Mouse (Mus musculus): ENCODE measurements around the gene Gclm. TPM values are rescaled to one million over a fixed set of nuclear protein-coding genes. Genes with fewer than 3 reads are reported as not detected.

Gclm gene
- polyA plus RNA-seq, 1 experiment from 2014 or later = 76.0 TPM

DNA sequence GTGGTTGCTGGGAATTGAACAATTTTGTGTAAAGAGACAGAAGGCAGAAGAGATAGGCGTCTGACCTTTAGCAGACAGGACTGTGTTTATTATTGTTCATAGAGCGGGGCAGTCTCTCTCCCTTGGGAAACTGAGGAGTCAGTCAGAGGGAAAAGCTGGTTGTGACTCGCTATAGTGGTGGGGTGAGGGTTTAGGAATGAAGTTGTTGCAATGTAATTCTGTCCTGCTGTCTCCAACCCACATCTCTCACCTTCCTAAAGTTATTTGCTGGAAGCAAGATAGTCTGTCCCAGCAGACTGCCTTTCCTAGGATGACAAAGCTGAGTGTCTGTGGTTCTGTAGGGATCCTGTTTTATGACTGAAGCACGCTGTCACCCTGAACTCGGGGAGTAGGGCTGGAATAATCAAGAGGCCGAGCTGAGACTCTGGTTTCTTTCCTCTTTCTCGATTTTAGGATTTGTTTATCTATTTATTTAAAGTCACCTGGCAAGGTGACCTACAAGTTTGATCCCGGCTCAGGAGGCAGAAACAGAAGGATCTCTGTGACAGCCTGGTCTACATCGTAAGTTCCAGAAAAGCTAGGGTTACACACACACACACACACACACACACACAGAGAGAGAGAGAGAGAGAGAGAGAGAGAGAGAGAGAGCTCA is 41.6 kb upstream of the Gclm start:
- Histone ChIP-seq H3K4me2 (ENCODE audit: low read depth, low read length) (no peak overlapping the region), H3K27ac (replicated peaks; ENCODE audit: low read depth, low read length) (no peak overlapping the region), H3K27me3 (replicated peaks; ENCODE audit: control insufficient read depth, insufficient read depth, low read length) (no peaks in the 10 kb centered on the region), H3K4me1 (ENCODE audit: control insufficient read depth, insufficient read depth, low read length) (peaks cover 8% of the 10 kb centered on the region; the same call in 1 of the 2 replicates), H3K4me3 (ENCODE audit: low read depth, low read length) (no peak overlapping the region), H3K36me3 (ENCODE audit: control insufficient read depth, insufficient read depth, low read length) (no peaks in the 10 kb centered on the region), H3K9ac (ENCODE audit: low read depth, low read length) (no peak overlapping the region), H3K9me3 (ENCODE audit: control insufficient read depth, low read length) (no peaks in the 10 kb centered on the region)
- WGBS = 72% methylated on average over 9 of the region's 9 CpGs
- DNase-seq (ENCODE audit: low spot score) (no peak), ATAC-seq (ENCODE audit: low read depth) (no peak)

DNA sequence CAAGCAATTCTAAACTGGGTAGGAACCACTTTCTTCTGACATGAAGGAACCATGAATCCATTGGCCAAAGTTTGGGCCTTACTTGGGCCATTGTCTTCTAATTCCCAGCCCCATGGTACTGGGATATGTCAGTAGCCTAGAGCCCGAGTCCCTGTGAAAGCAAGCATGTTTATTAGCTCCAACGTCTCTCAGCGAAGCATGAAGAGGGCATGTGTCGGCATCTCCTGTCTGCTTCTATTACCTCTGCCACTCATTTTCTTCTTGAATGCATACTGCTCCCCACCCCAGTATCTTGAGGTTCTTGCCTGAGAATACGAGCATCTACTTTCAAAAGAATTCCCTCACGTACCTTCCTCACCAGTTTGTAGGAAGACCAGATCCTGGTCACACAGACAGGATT is 39.6 kb upstream of the Gclm start:
- H3K9ac ChIP-seq (ENCODE audit: low read depth, low read length) = no peak overlapping the region
- no peaks in the 10 kb centered on the region for H3K9me3 ChIP-seq (ENCODE audit: control insufficient read depth, low read length)
- H3K36me3 ChIP-seq (ENCODE audit: control insufficient read depth, insufficient read depth, low read length) = no peaks in the 10 kb centered on the region
- ATAC-seq (ENCODE audit: low read depth) = no peak
- no peak overlapping the region for H3K27ac ChIP-seq (replicated peaks; ENCODE audit: low read depth, low read length)
- no peak overlapping the region for H3K4me3 ChIP-seq (ENCODE audit: low read depth, low read length)
- no peak for DNase-seq (ENCODE audit: low spot score)
- H3K4me2 ChIP-seq (ENCODE audit: low read depth, low read length) = no peak overlapping the region
- H3K4me1 ChIP-seq (ENCODE audit: control insufficient read depth, insufficient read depth, low read length) = no peaks in the 10 kb centered on the region
- no peaks in the 10 kb centered on the region for H3K27me3 ChIP-seq (replicated peaks; ENCODE audit: control insufficient read depth, insufficient read depth, low read length)
- WGBS = 81% methylated on average over 6 of the region's 6 CpGs

DNA sequence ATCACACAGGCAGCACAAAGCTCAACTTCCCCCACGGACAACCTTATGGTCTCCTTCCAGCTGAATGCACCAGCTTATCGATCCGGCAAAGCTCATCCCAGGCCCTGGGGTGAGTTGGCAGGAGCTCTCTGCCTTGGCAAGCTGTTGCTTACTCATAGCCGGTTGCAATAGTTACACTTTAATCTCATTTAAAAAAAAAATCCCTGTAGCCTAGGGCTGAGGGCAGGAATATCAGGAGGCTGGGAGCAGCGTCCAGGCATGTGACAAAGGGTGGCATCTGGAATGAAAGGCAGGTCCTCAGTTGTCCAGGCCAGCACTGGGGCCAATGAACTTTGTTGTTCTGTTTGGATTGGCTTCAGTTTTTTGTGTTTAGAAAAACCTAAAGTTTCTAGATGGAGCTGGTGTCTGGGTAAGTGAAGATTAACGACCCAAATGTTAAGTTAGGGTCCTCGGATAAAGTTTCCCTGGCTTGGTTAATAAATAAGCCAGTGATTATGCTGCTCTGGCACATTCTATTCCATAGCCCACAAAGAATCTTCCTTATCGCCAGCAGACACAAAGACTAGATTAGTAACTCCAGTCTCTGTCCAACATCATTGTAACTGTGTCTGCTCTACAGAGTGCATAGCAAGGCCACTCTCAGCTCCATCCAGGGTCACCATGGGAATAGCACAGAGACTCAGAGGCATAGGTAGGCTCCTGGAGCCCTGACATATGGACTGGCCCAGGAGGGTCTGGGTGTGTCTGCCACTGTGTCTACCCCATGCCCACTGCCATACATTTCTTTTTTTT is 38.9 kb upstream of the Gclm start:
- Histone ChIP-seq H3K27ac (replicated peaks; ENCODE audit: low read depth, low read length) (no peak overlapping the region), H3K9ac (ENCODE audit: low read depth, low read length) (no peak overlapping the region), H3K4me1 (ENCODE audit: control insufficient read depth, insufficient read depth, low read length) (no peaks in the 10 kb centered on the region), H3K9me3 (ENCODE audit: control insufficient read depth, low read length) (no peaks in the 10 kb centered on the region), H3K4me2 (ENCODE audit: low read depth, low read length) (no peak overlapping the region), H3K27me3 (replicated peaks; ENCODE audit: control insufficient read depth, insufficient read depth, low read length) (no peaks in the 10 kb centered on the region), H3K4me3 (ENCODE audit: low read depth, low read length) (no peak overlapping the region), H3K36me3 (ENCODE audit: control insufficient read depth, insufficient read depth, low read length) (no peaks in the 10 kb centered on the region)
- 76% methylated on average over 8 of the region's 8 CpGs for WGBS
- DNase-seq (ENCODE audit: low spot score) (no peak), ATAC-seq (ENCODE audit: low read depth) (no peak; the same call in 1 of the 2 replicates)

DNA sequence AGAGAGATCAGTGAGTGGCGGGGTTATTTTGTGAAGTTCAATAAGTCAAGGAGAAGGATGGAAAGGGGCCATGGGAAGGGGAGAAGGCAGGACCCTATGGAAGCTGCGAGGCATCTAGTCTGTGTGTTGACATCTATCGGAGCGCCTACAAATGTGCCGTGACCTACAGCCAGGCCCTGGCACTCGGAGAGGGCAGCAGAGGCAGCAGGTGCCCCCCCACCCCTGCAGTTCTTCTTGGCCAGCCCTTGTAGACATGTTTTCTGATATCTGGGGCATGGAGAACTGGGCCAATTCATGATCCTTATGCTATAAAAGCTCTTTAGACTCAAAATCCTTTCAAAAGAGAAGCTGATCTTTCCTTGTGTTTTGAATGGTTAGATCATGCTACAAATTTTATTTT is 37.6 kb upstream of the Gclm start:
- Histone ChIP-seq H3K9me3 (ENCODE audit: control insufficient read depth, low read length) (no peaks in the 10 kb centered on the region), H3K4me2 (ENCODE audit: low read depth, low read length) (no peak overlapping the region), H3K9ac (ENCODE audit: low read depth, low read length) (no peak overlapping the region), H3K27ac (replicated peaks; ENCODE audit: low read depth, low read length) (no peak overlapping the region), H3K4me3 (ENCODE audit: low read depth, low read length) (no peak overlapping the region), H3K36me3 (ENCODE audit: control insufficient read depth, insufficient read depth, low read length) (no peaks in the 10 kb centered on the region), H3K27me3 (replicated peaks; ENCODE audit: control insufficient read depth, insufficient read depth, low read length) (no peaks in the 10 kb centered on the region), H3K4me1 (ENCODE audit: control insufficient read depth, insufficient read depth, low read length) (no peaks in the 10 kb centered on the region)
- DNase-seq (ENCODE audit: low spot score) (no peak), ATAC-seq (ENCODE audit: low read depth) (no peak)
- WGBS = 83% methylated on average over 6 of the region's 6 CpGs

DNA sequence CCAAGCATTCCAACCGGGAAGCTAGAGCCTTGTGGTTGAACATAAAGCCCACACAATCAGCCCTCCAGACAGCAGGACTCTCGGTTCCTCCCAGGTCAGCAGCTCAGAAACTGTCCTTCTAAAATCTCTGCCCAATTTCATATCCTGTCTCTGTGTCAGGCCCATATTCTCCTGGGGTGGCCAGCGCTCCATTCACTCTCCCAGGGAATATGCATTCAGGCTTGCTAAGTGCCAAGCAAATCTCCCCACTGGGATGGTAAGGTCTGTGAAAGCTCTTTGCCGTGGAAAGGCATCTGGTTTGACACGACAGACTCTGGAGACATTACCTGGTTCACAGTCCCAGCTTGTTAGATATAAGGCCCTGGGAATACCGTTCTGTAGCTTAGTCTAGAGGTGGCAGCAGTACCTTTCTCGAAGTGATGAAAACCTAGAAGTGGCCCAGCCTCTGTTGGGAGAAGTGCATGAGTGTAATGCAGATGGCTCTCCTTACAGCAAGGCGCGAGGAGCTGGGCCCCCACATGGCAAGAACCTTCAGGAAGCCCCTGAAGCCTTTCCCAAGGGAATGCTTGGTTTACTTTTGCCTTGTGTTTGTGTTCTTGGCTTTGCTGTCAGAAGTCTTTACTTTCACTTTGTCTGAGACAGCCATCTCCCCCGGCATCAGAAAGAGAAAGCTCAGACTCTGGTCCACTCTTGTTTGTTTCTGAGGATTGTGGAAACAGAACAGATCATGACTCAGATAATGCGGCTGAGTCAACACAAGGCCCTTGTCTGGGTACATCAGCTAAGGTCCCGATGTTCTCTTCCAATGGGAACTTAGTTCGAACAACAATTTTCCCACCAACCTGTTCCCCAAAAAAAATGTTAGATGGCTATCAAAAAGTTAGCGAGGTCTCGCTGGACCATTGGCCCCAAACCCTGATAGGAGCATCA is 36.8 kb upstream of the Gclm start:
- DNase-seq (ENCODE audit: low spot score) (no peak), ATAC-seq (ENCODE audit: low read depth) (no peak)
- 78% methylated on average over 15 of the region's 15 CpGs for WGBS
- no peaks in the 10 kb centered on the region for H3K9me3 ChIP-seq (ENCODE audit: control insufficient read depth, low read length)
- no peaks in the 10 kb centered on the region for H3K27me3 ChIP-seq (replicated peaks; ENCODE audit: control insufficient read depth, insufficient read depth, low read length)
- H3K36me3 ChIP-seq (ENCODE audit: control insufficient read depth, insufficient read depth, low read length) = no peaks in the 10 kb centered on the region
- H3K27ac ChIP-seq (replicated peaks; ENCODE audit: low read depth, low read length) = no peak overlapping the region
- no peak overlapping the region; the same call in 1 of the 2 replicates for H3K4me2 ChIP-seq (ENCODE audit: low read depth, low read length)
- no peaks in the 10 kb centered on the region for H3K4me1 ChIP-seq (ENCODE audit: control insufficient read depth, insufficient read depth, low read length)
- no peak overlapping the region for H3K9ac ChIP-seq (ENCODE audit: low read depth, low read length)
- H3K4me3 ChIP-seq (ENCODE audit: low read depth, low read length) = no peak overlapping the region

DNA sequence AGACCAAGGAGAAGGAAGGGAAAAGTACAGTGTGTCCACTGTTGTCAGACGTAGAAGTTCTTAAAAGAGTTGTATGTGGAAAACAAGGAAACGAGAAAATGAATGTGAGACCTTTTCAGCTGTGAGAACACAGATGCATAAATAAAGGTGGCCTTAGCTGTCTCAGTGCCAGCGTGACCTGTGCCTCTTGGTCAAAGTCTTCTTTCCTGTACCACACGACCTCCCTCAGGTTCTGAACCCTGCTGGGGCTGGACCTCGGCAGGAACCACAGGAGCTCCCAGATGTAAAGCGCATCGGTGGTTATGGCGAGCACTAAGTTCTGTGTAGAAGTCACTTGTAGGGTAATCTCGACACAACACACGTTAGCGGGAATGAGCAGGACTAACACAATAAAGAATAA is 35.8 kb upstream of the Gclm start:
- WGBS = 88% methylated on average over 11 of the region's 11 CpGs
- no peak overlapping the region for H3K9ac ChIP-seq (ENCODE audit: low read depth, low read length)
- ATAC-seq (ENCODE audit: low read depth) (no peak), DNase-seq (ENCODE audit: low spot score) (no peak)
- no peaks in the 10 kb centered on the region for H3K36me3 ChIP-seq (ENCODE audit: control insufficient read depth, insufficient read depth, low read length)
- H3K9me3 ChIP-seq (ENCODE audit: control insufficient read depth, low read length) = no peaks in the 10 kb centered on the region
- no peak overlapping the region for H3K4me2 ChIP-seq (ENCODE audit: low read depth, low read length)
- no peak overlapping the region for H3K27ac ChIP-seq (replicated peaks; ENCODE audit: low read depth, low read length)
- H3K4me3 ChIP-seq (ENCODE audit: low read depth, low read length) = no peak overlapping the region
- H3K4me1 ChIP-seq (ENCODE audit: control insufficient read depth, insufficient read depth, low read length) = no peaks in the 10 kb centered on the region
- no peaks in the 10 kb centered on the region for H3K27me3 ChIP-seq (replicated peaks; ENCODE audit: control insufficient read depth, insufficient read depth, low read length)

DNA sequence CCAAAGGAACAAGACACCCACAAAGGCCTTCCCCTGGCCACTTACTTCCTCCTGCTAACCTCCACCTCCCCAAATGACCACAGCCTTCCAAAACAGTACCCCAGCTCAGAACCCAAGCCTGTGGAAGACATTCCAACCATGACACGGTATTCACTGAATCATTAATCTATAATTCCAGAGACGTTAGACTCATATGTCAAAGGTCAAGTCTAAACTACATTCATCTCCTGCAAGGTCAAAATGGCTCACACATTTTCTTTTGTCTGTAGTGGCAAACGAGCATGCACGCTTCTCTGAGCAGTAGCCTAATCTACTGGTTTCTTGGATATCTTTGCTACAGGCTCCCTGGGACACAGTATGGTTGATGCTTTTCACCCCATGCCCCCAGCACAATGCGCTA is 34.9 kb upstream of the Gclm start:
- ATAC-seq (ENCODE audit: low read depth) = no peak
- Histone ChIP-seq H3K27ac (replicated peaks; ENCODE audit: low read depth, low read length) (no peak overlapping the region), H3K9me3 (ENCODE audit: control insufficient read depth, low read length) (no peaks in the 10 kb centered on the region)

DNA sequence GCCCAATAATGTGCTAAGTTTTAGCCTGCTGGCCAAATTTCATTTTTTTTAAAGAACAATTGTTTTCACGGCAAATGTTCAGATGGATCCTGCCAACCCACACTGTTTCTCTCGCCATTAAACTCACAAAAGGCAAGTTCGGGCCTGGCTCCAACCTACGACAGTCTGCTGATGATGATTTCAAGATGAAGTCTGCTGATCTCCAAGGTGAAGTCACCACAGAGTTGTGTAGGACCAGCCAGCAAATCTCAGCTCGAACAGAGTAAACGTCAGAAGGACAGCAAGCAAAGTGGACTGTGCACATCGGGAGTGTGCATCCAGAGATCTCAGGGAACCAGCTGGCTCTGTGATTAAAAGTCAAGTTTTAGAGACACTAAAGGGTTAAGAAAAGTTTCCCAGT is 34.5 kb upstream of the Gclm start:
- H3K27ac ChIP-seq (replicated peaks; ENCODE audit: low read depth, low read length) = no peak overlapping the region
- no peak overlapping the region for H3K9ac ChIP-seq (ENCODE audit: low read depth, low read length)
- 81% methylated on average over 7 of the region's 7 CpGs for WGBS
- H3K36me3 ChIP-seq (ENCODE audit: control insufficient read depth, insufficient read depth, low read length) = no peaks in the 10 kb centered on the region
- H3K4me3 ChIP-seq (ENCODE audit: low read depth, low read length) = no peak overlapping the region
- H3K4me1 ChIP-seq (ENCODE audit: control insufficient read depth, insufficient read depth, low read length) = no peaks in the 10 kb centered on the region
- H3K4me2 ChIP-seq (ENCODE audit: low read depth, low read length) = no peak overlapping the region
- DNase-seq (ENCODE audit: low spot score) = no peak
- ATAC-seq (ENCODE audit: low read depth) = no peak
- no peaks in the 10 kb centered on the region for H3K27me3 ChIP-seq (replicated peaks; ENCODE audit: control insufficient read depth, insufficient read depth, low read length)
- no peaks in the 10 kb centered on the region for H3K9me3 ChIP-seq (ENCODE audit: control insufficient read depth, low read length)

More for the DNA sequence above, 34.9 kb upstream of the Gclm start:
- no peak overlapping the region for H3K4me2 ChIP-seq (ENCODE audit: low read depth, low read length)
- no peaks in the 10 kb centered on the region for H3K27me3 ChIP-seq (replicated peaks; ENCODE audit: control insufficient read depth, insufficient read depth, low read length)
- no peak overlapping the region for H3K9ac ChIP-seq (ENCODE audit: low read depth, low read length)
- 65% methylated on average over 5 of the region's 5 CpGs for WGBS
- no peaks in the 10 kb centered on the region for H3K4me1 ChIP-seq (ENCODE audit: control insufficient read depth, insufficient read depth, low read length)
- no peak overlapping the region for H3K4me3 ChIP-seq (ENCODE audit: low read depth, low read length)
- H3K36me3 ChIP-seq (ENCODE audit: control insufficient read depth, insufficient read depth, low read length) = no peaks in the 10 kb centered on the region
- no peak for DNase-seq (ENCODE audit: low spot score)

Measured in embryonic facial prominence, embryonic 14.5 days (tissue).